Mouse (Mus musculus) gastrocnemius, postnatal 4 days (tissue): ENCODE data around the gene Tmem115. TPM values are rescaled to one million over a fixed set of nuclear protein-coding genes. Genes with fewer than 3 reads are reported as not detected.

ENCODE experiments used
- DNase-seq, 2 experiments: peaks; one replicate each; pipeline ENCODE4 v3.0.0; 2021 to 2022; ENCODE audit warnings: low spot score in 2 of 2, mixed read lengths in 2 of 2
- long read RNA-seq, 2 experiments: library from polyadenylated mRNA; stranded (forward); transcript quantifications; one replicate each; pipeline ENCODE4 v2.0.0; 2021
- total RNA-seq, 2 experiments: library from RNA; stranded (reverse); gene quantifications; 2 replicates each; pipeline ENCODE4 v1.2.3; 2021

Tmem115 gene
- total RNA-seq, result 10 to 100 TPM; 27.9 to 30.4 TPM
- long read RNA-seq, experiment 1, transcript Tmem115-201 (2 exons, 2,194 nt), result major isoform, 68 of 69 reads
- long read RNA-seq, experiment 1, partial matches to known transcripts, result 1 of 69 reads
- long read RNA-seq, experiment 1, other reads (novel, unspliced or antisense), result 0 of 69 reads
- long read RNA-seq, experiment 2, transcript Tmem115-201 (2 exons, 2,194 nt), result major isoform, 77 of 78 reads
- long read RNA-seq, experiment 2, partial matches to known transcripts, result 0 of 78 reads
- long read RNA-seq, experiment 2, other reads (novel, unspliced or antisense), result 1 of 78 reads

DNA sequence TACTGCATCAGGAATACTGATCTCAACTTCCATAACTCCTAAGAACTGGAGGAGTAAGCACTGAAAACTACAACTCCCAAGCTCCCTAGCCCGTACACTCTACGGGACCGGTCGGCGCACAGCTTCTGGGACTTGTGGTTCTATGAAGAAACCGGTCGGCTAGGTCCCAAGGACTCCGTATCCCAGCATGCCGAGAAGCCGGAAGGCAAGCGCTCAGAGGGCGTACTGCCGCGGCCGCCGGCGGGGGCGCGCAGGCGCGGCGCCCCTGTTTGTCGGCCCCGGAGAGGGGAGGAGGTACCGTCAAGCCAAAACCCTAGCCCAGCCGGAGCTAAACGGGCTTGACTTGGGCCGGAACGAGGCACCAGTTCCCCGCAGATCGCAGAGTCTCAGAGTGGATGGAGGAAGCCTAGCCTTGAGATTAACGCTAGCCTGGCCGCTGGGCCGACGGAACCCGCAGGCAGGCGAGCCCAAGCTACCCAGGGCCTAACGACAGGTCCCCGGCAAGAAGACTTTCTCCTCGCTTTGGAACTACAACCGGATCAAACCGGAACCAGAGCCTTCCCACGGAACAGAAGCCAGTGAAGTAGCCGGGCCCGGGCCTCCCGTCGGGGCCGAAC is at the start of gene Tmem115:
Gene Tmem115, plus strand, starts transcription at position 155 of the 617 bp plus-strand sequence.
- peak; percentile 80 to 88 for DNase-seq

DNA sequence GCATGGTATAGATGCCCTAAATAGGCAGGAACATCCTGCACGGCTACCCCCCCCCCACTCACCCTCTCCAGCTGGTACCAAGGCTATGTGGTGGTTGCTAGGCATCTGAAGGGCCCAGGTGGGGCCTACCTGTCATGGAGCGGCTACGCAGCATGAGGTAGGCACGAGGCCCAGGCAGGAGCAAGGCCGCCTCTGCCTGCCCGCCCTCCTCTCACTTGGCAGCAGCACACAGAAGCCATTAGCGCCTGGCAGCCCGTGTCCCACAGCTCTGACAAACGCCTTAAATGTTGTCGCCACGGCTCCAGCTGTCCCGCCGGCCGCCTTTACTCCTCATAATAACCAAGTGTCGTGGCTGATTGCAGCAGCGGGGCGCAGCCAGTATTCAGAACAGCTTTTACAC is 49.4 kb upstream of the Tmem115 start:
- DNase-seq, result peak in 1 of 2 experiments; percentile 39

DNA sequence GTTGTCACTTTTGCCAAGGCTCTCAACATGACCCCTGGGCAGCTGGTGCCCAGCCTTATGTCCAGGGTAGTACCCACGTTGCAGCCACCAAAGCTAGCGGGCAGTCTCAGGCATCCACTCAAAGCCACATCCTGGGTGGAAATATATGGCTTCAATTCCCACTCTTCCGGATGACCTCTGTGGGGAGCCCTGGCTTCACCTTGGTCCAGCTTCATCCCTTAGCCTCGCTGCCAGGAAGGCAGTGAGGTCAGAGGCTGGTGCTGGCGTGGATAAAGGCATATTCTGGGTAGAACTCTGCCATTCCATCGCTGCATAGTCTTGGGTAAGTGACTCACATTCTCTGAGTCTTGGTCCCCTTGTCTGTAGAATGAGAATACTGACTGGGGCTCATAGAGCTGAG is 49.0 kb upstream of the Tmem115 start:
- no peak for DNase-seq

DNA sequence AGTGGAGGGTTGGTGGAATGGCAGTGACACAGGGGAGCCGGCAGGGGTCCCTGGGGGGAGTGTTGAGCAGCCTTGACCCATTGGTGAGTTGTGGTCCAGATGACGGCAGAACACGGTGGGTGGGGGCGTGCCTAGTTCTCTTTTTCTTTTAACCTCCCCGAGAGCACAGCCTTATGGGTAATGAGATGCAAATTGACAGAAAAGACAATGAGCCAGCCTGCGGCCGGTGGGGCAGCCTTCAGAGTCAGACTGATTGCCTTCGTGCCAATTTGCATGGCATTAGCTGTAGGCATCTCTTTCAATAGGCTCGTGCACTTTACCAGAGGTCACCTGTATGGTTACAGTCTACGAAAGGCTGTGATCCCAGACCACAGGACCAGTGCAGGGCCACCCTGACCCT is 47.7 kb upstream of the Tmem115 start:
- DNase-seq, result no peak

DNA sequence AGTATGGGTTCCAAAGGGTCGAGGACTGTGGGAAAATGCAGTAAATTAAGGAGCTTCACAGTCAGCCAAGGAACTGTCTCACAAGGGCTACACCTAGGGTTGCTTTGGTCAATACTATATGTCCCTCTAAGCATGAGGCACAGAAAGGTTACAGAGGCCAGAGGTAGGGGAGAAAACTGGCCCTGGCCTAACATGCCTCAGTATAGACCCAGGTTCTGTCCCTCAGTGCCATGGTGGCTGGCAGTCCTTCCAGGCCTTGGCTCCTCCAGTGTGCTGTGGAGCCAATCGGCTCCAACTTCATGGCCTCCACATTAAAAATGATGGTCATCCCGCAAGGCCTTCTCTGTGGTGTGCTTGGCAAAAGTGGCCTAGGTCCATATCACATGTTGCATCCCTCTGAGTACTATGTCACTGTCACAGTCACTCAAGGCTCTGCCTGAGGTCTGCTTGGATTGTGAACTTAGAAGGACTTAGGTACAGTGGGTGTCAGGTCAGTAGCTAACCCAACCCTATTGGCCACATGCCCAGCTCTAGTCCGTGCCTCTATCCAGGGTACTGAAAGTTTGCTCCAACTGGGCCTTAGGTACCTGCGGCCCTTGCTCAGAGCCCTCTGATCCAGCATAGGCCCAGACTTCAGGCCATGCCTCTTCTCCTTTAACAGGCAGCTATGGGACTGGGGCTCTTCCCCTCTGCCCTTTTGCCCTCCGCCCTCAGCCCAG is 47.1 kb upstream of the Tmem115 start:
- no peak for DNase-seq

GRCm38 (mm10) chr9:107490146-107490545 is 43.6 kb upstream of the Tmem115 start:
- DNase-seq, result no peak

GRCm38 (mm10) chr9:107490625-107491024 is 43.1 kb upstream of the Tmem115 start:
- DNase-seq, result no peak

GRCm38 (mm10) chr9:107493511-107493910 is 40.2 kb upstream of the Tmem115 start:
- DNase-seq, result no peak

DNA sequence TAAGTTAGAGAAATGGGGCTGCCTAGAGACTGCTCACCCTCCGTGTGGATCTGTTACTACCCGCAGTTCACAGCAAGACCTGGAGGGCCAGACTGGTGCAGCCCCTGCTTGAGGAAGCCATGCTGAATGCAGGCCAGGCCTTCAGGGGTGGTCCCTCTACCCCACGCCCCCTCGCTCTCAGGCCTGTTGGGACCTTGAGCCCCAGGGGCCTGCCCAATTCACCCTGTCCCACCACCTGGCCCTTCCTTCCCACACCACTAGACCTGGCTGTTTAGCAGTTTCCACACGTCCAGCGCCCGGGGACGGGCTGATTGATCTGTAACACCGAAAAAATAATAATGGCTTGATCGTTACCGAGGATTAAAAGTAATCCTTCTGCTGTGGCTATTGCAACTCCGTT is 39.5 kb upstream of the Tmem115 start:
- DNase-seq, result no peak

DNA sequence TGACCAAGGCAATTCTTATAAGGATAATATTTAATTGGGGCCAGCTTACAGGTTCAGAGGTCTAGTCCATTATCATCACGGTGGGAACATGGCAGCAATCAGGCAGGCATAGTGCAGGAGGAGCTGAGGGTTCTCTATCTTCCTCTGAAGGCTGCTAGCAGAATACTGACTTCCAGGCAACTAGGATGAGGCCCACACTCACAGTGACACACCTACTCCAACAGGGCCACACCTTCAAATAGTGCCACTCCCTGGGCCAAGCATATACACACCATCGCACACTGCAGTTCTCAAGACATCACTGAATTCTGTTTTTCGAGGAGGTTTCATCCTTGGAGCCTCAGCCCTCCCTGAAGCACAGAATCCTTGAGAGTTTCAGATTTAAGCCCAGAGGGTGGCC is 37.4 kb upstream of the Tmem115 start:
- no peak for DNase-seq

- DNase-seq, result no peak
Measured at GRCm38 (mm10) chr9:107500708-107501286, 32.9 kb upstream of the Tmem115 start.

DNA sequence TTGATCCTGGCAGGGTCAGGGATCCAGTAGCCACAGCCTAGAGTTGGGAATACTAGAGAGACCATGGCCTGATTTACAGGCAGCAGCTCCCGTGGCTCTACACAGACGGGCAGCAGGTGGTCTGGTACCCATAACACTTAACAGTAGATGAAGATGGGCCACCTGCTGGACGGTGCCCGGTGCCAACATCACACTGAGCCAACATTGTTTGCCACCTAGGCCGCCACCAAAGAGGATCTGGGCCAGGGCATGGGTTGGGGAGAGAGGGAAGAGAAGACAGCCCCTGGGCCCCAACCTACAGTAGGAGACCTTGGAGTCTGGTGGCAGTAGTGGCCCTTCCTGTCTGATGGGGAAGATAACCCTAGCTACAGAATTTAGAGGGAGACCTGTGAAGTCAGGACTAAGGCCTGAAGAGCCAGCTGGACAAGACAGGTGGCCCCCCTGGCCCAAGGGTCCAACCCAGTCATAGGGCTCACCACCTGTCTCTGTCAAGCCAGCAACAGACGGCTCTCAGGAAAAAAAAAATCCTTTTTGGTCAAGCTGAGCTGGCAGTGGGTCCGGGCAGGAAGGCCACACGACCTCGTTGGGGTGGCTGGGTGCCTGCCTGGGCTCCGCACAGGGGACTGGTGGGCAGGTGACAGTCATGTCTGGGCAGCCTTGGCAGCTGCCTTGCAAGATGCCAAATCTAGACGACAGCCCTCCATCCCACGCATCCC is 31.5 kb upstream of the Tmem115 start:
- DNase-seq, result no peak

- DNase-seq, result no peak
Measured at GRCm38 (mm10) chr9:107504662-107505537, 28.8 kb upstream of the Tmem115 start.

- DNase-seq, result no peak
Measured at GRCm38 (mm10) chr9:107508266-107508665, 25.5 kb upstream of the Tmem115 start.

DNA sequence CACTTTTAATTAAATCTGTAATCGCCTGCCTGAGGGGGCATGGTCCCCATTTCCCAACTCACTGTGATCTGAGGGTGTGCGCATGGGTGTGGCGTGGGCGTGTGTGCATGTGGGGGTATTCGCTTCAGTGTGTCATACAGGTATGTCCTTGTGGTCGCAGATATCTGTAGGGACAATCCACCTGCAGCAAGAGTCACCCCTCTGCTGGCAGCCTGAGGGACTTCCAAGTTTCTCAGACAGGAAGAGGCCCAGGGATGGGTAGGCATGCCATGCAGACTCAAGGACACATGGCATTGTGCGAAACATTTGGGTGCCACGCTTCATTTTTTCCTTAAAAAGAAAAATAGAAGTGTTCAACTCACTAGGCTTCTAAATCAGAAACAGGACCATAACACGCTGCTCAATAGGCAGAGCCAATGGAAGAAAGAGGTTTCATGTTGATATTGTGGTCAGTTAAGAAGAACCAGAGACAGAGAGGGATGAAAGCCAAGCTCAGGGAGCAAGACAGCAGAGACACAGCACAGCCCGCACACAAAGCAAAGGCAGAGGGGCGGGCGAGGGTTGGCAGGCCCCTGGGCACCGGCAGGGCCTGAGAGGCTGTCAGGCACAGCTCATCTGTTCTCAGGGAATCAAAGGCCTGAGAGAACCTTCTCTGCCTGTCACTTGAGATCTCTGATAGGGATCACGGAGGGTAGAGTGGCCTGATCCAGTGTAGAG is 23.2 kb upstream of the Tmem115 start:
- DNase-seq, result no peak

GRCm38 (mm10) chr9:107511436-107511835 is 22.3 kb upstream of the Tmem115 start:
- no peak for DNase-seq

DNA sequence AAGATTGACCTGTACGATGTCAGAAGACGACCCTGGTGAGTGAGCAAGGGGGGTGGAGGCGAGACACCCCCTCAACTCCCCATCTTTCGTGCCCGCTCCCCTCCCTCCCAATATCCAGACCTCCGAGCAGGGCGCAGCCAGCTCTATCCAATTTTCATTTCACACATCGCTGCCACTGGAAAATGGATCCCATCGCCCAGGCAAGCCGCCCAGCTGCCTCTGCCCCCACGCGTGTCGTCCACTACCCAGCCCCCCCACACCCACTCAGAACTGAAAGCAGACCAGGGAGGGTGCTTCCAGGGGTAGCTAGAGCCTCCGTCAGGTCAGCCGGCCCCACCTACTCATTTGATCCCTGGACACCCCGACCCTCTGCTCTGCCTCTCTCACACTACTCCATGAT is 21.4 kb upstream of the Tmem115 start:
- DNase-seq, result no peak

DNA sequence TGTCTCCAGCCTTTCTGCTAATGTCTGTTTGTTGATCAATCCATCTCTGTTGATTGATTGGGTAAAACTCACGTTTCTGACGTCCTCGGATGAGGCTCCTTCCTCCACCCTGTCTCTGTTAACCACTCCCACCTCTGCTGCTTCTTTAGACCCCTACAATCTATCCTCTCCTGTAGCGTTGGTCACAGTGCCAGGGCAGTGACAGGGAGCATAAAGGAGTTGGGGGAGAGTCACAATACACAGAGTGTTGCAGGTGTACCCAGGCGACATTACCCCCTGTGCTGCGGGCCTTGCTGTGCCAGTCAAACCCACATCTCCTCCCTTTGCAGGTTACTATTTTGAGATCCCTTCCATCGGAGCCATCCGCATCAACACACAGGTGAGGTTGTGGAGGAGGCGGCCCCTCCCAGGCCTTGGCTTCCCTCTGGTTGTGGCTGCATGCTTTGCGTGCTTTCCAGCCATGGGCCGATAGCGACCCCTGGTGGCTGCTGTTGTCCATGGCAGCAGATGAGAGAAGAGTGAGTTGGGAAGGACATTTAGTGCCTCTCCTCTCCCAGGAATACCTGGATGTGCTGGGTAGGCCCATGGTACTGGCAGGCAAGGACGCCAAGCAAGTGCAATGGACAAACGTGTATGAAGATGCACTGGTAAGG is 19.3 kb upstream of the Tmem115 start:
- peak; percentile 79 to 80 for DNase-seq

GRCm38 (mm10) chr9:107520331-107520730 is 13.4 kb upstream of the Tmem115 start:
- DNase-seq, result no peak
